Mouse (Mus musculus) brain, embryonic 14.5 days (tissue): ENCODE measurements around the gene Tfam.

ENCODE experiments used
- CTCF ChIP-seq: fragments of 200-500 bp; IDR thresholded peaks from 2 replicates; pipeline ENCODE4 v1.5.1; 2012; ENCODE audit warnings: inconsistent platforms, mild to moderate bottlenecking, moderate library complexity, borderline replicate concordance; ENCODE audit not compliant: insufficient read depth, insufficient read length; ENCODE audit errors: extremely low read depth
- POLR2A ChIP-seq: fragments of 200-500 bp; IDR thresholded peaks from 2 replicates; pipeline ENCODE4 v1.6.1; 2012; ENCODE audit warnings: mild to moderate bottlenecking, inconsistent platforms, borderline replicate concordance; ENCODE audit not compliant: poor library complexity, insufficient read depth, insufficient read length, severe bottlenecking; ENCODE audit errors: extremely low read depth

GRCm38 (mm10) chr10:71223101-71223500 lies 15.0 kb downstream of the Tfam start:
- TF ChIP-seq CTCF, result no peak
- no peak for TF ChIP-seq POLR2A
